Mouse (Mus musculus) limb, embryonic 15.5 days (tissue): ENCODE results near the gene Chrm4. TPM values are rescaled to one million over a fixed set of nuclear protein-coding genes. Genes with fewer than 3 reads are reported as not detected.

Experiments
- ATAC-seq: fragments of 200-750 bp; cut with Nextera tagmentation; 2 replicates; pipeline ENCODE4 v1.8.0; 2017; ENCODE audit warnings: low read depth, moderate TSS enrichment; ENCODE audit not compliant: insufficient number of reproducible peaks, low FRiP score, low TSS enrichment
- H3K27ac ChIP-seq: fragments of 300-500 bp; sonication (generic); 2 replicates; pipeline ENCODE4 v1.5.1; 2015; ENCODE audit warnings: moderate library complexity, mild to moderate bottlenecking, inconsistent platforms
- H3K27me3 ChIP-seq: fragments of 300-500 bp; sonication (generic); 2 replicates; pipeline ENCODE4 v1.6.1; 2015; ENCODE audit warnings: inconsistent platforms
- H3K36me3 ChIP-seq: fragments of 300-500 bp; sonication (generic); 2 replicates; pipeline ENCODE4 v1.6.1; 2015; ENCODE audit warnings: inconsistent platforms
- H3K4me1 ChIP-seq: fragments of 300-500 bp; sonication (generic); 2 replicates; pipeline ENCODE4 v1.6.1; 2015; ENCODE audit warnings: inconsistent platforms
- H3K4me2 ChIP-seq: fragments of 300-500 bp; sonication (generic); 2 replicates; pipeline ENCODE4 v1.6.1; 2015; ENCODE audit warnings: mild to moderate bottlenecking, inconsistent platforms
- H3K4me3 ChIP-seq: fragments of 300-500 bp; sonication (generic); 2 replicates; pipeline ENCODE4 v1.5.1; 2015; ENCODE audit warnings: mild to moderate bottlenecking, inconsistent platforms
- H3K9ac ChIP-seq: fragments of 300-500 bp; sonication (generic); 2 replicates; pipeline ENCODE4 v1.6.1; 2015; ENCODE audit warnings: inconsistent platforms
- H3K9me3 ChIP-seq: fragments of 300-500 bp; sonication (generic); 2 replicates; pipeline ENCODE4 v1.6.1; 2016; ENCODE audit warnings: inconsistent platforms
- WGBS: fragments of 180-500 bp; shearing (Covaris S2); methylation state at CpG from one replicate; pipeline ENCODE4 v1.1.7; 2015; 5-methylcytosine and 5-hydroxymethylcytosine counted together
- microRNA-seq: library from miRNA; unstranded; fragments of <30 nt; microRNA quantifications from one replicate; pipeline ENCODE4, GENCODE M21; 2016
- polyA plus RNA-seq: library from polyadenylated mRNA; unstranded; fragments of >200 nt; fragmentation: Nextera tagmentation; extraction: Ambion mirVana; gene quantifications from 2 replicates; pipeline ENCODE4 v1.2.1, GENCODE M21; 2015

The Chrm4 gene
- polyA plus RNA-seq, 1 experiment from 2014 or later, result 0.29 TPM

GRCm38 (mm10) chr2:91973416-91974135, 46.5 kb downstream of the Chrm4 start:
- Histone ChIP-seq H3K4me1 (peaks cover 34% of the 10 kb centered on the region), H3K4me2 (no peak overlapping the region), H3K36me3 (no peaks in the 10 kb centered on the region), H3K9me3 (no peaks in the 10 kb centered on the region), H3K4me3 (no peak overlapping the region), H3K9ac (no peak overlapping the region), H3K27ac (no peak overlapping the region), H3K27me3 (peaks cover 50% of the 10 kb centered on the region)
- no peak for ATAC-seq
- 55% methylated on average over 7 of the region's 7 CpGs for WGBS

DNA sequence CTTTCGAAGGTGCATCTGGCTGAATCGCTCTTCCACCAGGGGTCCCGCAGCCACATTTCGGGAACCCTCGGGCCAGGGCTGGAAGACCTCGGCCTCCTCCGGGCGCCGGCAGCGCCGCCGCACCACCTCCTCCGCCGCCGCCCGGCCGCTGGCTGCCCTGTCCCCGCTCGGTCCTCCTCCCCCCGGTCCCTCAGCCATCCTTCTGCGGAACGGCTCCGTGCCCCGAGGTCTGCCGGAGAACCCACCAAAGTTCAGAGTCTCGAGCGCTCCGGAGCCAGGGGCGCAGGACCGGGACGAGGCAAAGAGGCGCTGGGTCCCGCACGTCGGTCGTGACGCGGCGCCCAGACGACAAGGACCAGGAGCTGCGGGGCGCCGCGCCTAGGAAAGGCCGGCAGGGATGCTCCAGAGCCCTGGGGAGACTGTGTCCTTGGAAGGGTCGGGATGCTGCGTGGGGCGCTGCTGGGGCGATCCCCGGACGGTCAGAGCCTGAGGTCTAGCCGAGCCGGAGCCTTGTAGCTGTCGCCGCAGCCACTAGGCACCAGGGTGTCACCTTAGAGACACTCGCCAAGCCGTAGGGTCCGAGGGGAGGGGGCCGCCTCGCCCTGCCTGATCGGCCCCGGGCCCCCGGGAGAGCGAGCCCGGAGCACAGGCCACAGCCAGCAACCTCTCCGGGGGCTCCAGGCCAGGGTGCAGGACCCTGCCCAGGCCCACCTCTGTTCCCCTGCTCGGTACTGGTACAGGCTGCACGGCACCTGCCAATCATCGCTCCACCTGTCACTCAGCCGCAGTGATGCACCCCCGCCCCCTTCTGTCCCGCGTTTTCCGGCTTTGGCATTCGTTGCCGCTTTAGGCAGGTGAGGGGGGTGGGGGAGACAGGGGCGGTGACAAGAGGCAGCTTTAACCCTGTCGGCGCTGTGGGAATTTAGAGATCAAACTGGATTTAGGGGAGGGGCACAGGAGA, 48.8 kb downstream of the Chrm4 start, which contains the start of gene Dgkz:
TSS of gene Dgkz (minus strand) at position 284 of the 961 bp plus-strand sequence.
- peak within 1 kb of the TSS; percentile 28; the same call in 1 of the 2 replicates for H3K9ac ChIP-seq

GRCm38 (mm10) chr2:91977960-91978359, 50.9 kb downstream of the Chrm4 start:
- no peak overlapping the region for H3K9ac ChIP-seq
- H3K9me3 ChIP-seq, result no peaks in the 10 kb centered on the region
- no peak for ATAC-seq
- peaks cover 6% of the 10 kb centered on the region for H3K36me3 ChIP-seq
- H3K27ac ChIP-seq, result no peak overlapping the region
- WGBS, result 84% methylated on average over 4 of the region's 4 CpGs
- no peak overlapping the region for H3K4me2 ChIP-seq
- no peak overlapping the region for H3K4me3 ChIP-seq
- H3K27me3 ChIP-seq, result peaks cover 42% of the 10 kb centered on the region
- H3K4me1 ChIP-seq, result peaks cover 25% of the 10 kb centered on the region

More for the DNA sequence above, 48.8 kb downstream of the Chrm4 start, which contains the start of gene Dgkz:
- peaks cover 46% of the 10 kb centered on the region for H3K27me3 ChIP-seq
- H3K36me3 ChIP-seq, result no peaks in the 10 kb centered on the region
- H3K4me1 ChIP-seq, result peaks cover 40% of the 10 kb centered on the region
- peak; percentile 37 for ATAC-seq
- no peak within 1 kb of the TSS for H3K27ac ChIP-seq
- H3K4me3 ChIP-seq, result peak within 1 kb of the TSS; percentile 37
- H3K9me3 ChIP-seq, result no peaks in the 10 kb centered on the region
- peak within 1 kb of the TSS; percentile 72 for H3K4me2 ChIP-seq
- WGBS, result 1% methylated on average over 79 of the region's 79 CpGs

Small RNA genes within 50 kb of the gene (microRNA-seq; reads per million reads assigned to microRNA genes)
- gene Mir6999, result not detected

Other genes starting within 250 kb of the Chrm4 start
- gene Atg13, start 216.7 kb upstream of the Chrm4 start, polyA plus RNA-seq, result 32.3 and 33.7 TPM in 2 replicates
- 20.9 and 21.9 TPM in 2 replicates for gene Harbi1, start 216.4 kb upstream of the Chrm4 start, polyA plus RNA-seq
- 15.5 and 17.1 TPM in 2 replicates for gene Ambra1, start 197.1 kb upstream of the Chrm4 start, polyA plus RNA-seq
- 899 and 1,046 TPM in 2 replicates for gene Mdk, start 5.0 kb downstream of the Chrm4 start, polyA plus RNA-seq
- gene Gm9821, start 18.5 kb downstream of the Chrm4 start, polyA plus RNA-seq, result 0.45 TPM in 2 replicates
- 30.9 and 35.9 TPM in 2 replicates for gene Dgkz, start 48.6 kb downstream of the Chrm4 start, polyA plus RNA-seq
- 30.4 and 31.9 TPM in 2 replicates for gene Creb3l1, start 97.3 kb downstream of the Chrm4 start, polyA plus RNA-seq
- gene Phf21a, start 165.9 kb downstream of the Chrm4 start, polyA plus RNA-seq, result 33.0 and 34.9 TPM in 2 replicates